Mouse (Mus musculus): Measurements from ENCODE around the gene Cdkn2b. TPM values are rescaled to one million over a fixed set of nuclear protein-coding genes. Genes with fewer than 3 reads are reported as not detected.

Cdkn2b gene
- polyA plus RNA-seq, 1 experiment from 2014 or later, result 0.10 TPM

Other genes starting within 250 kb of the Cdkn2b start
- gene Mtap, start 173.9 kb downstream of the Cdkn2b start, polyA plus RNA-seq (2016; fragmentation: Nextera tagmentation; extraction: Ambion mirVana), result 138 and 147 TPM in 2 replicates
- gene Cdkn2a, start 16.4 kb downstream of the Cdkn2b start, polyA plus RNA-seq (2016; fragmentation: Nextera tagmentation; extraction: Ambion mirVana), result not detected in 2 replicates

Data from forebrain, embryonic 10.5 days (tissue).